Mouse (Mus musculus): ENCODE measurements around the gene Fam160a1. TPM values are rescaled to one million over a fixed set of nuclear protein-coding genes. Genes with fewer than 3 reads are reported as not detected.

The Fam160a1 gene
- polyA plus RNA-seq, 1 experiment from 2014 or later: 0.59 TPM

DNA sequence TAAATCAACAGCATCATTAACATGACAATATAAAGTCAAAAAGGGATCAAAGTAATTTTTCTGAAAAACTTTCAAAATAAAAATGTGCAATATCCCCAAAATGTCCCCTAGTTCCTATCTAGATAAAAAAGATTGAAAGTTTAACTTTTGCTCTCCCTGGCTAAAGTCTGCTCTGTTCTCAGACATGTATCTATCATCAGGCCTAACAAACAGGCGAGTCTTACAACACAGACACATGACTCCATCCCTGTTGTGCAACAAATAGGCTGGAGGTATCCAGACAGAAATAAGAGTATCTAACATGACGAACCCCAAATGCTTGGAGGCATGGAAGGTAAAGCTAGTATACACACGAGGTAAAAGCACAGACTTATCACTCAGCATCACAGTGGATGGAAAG is 2.2 kb upstream of the Fam160a1 start:
- no peak overlapping the region for H3K27ac ChIP-seq
- no peaks in the 10 kb centered on the region for H3K4me1 ChIP-seq
- H3K9ac ChIP-seq: no peak overlapping the region
- ATAC-seq (ENCODE audit: low FRiP score): no peak
- H3K4me2 ChIP-seq: no peak overlapping the region
- H3K36me3 ChIP-seq (replicated peaks): no peaks in the 10 kb centered on the region
- 86% methylated on average over 3 of the region's 3 CpGs for WGBS
- no peaks in the 10 kb centered on the region for H3K9me3 ChIP-seq
- H3K27me3 ChIP-seq: no peaks in the 10 kb centered on the region
- H3K4me3 ChIP-seq (replicated peaks): no peak overlapping the region

DNA sequence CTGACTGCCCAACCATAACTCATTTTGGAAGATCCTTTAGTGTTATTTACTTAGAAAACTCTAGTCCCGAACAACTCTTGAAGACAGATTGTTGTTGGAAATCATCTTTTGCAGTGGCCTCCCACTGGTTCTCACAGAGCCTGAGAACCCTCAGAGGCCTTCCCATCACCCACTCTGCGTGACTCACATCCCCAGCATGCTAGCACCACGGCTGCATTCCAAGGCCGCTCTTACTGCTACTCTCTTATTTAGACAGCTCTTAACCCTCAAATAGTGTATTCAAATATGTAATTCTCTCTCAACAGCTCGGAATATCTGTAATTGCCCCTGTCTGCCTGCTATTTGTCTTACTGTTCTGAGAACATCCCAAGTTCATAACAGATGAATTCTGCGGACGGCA is 2.9 kb downstream of the Fam160a1 start:
- Histone ChIP-seq H3K9ac (no peak overlapping the region), H3K27me3 (no peaks in the 10 kb centered on the region), H3K9me3 (no peaks in the 10 kb centered on the region), H3K36me3 (replicated peaks) (no peaks in the 10 kb centered on the region), H3K27ac (no peak overlapping the region), H3K4me3 (replicated peaks) (no peak overlapping the region), H3K4me1 (no peaks in the 10 kb centered on the region), H3K4me2 (no peak overlapping the region)
- WGBS: 80% methylated on average over 7 of the region's 7 CpGs
- no peak for ATAC-seq (ENCODE audit: low FRiP score)

DNA sequence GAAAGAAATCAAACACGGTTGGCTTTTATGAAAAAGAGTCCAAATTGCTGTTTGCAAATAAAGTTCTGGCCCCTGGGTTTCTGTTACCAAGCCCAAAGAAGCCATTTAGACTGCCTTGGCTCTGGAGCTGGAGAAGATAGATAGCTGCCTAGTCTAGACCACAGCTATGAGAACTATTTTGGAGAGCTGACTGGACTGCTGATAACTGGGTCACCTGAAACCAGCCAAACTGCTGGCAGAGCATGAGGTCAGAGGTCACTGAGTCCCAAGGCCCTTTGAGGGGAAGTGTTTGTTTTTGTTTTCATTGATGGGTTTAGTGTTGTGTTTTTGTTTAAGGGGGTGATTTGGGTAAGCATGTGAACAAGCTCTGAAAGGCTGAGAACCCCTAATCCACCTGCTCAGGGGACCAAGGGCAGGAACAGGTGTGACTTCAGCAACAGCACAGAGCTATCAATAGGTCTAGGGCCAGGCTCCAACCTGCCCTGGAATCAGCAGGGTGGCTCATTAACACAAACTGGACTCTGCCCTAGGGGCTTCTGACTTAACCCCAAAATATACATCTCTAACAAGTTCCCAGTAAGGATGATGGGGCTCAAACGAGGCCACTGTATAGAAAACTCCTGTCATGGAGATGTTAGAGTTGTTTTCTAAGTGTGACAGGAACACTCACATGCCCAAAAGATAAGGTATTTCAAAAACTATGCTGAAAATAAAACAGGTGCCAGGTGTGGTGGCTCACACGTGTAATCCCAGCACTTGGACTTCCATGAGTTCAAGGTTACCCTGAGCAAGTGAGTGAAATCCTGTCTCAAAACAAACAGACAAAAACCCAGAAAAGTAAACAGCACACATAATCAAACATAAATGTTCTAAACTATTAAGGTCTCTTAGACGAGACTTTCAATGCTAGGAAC is 3.7 kb downstream of the Fam160a1 start:
- Histone ChIP-seq H3K27ac (no peak overlapping the region), H3K9me3 (no peaks in the 10 kb centered on the region), H3K27me3 (no peaks in the 10 kb centered on the region), H3K4me1 (no peaks in the 10 kb centered on the region), H3K36me3 (replicated peaks) (no peaks in the 10 kb centered on the region), H3K4me2 (no peak overlapping the region), H3K4me3 (replicated peaks) (no peak overlapping the region), H3K9ac (no peak overlapping the region)
- WGBS: 73% methylated on average over 4 of the region's 4 CpGs
- ATAC-seq (ENCODE audit: low FRiP score): no peak

DNA sequence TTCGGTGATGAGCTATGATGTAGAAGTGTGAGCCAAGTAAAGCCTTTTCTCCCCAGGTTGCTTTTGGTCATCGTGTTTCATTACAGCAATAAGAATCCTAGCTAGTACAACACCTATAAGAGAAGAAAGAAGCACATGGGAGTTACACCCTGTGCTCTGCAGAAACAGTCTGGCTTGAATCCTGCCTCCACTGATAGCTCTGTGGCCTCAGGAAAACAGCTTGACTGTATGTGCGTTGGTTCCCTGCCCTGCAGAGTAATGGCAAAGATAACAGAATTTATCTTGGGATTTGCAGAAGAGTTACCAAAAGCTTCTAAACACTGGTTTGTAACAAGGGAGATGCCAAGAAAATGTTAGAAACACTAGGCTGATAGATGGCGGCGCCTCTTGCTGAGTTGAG is 5.1 kb downstream of the Fam160a1 start:
- no peaks in the 10 kb centered on the region for H3K27me3 ChIP-seq
- no peak overlapping the region for H3K9ac ChIP-seq
- H3K36me3 ChIP-seq (replicated peaks): no peaks in the 10 kb centered on the region
- H3K4me3 ChIP-seq (replicated peaks): no peak overlapping the region
- no peaks in the 10 kb centered on the region for H3K9me3 ChIP-seq
- no peak overlapping the region for H3K27ac ChIP-seq
- no peak overlapping the region for H3K4me2 ChIP-seq
- no peaks in the 10 kb centered on the region for H3K4me1 ChIP-seq
- 93% methylated on average over 5 of the region's 5 CpGs for WGBS
- ATAC-seq (ENCODE audit: low FRiP score): no peak

DNA sequence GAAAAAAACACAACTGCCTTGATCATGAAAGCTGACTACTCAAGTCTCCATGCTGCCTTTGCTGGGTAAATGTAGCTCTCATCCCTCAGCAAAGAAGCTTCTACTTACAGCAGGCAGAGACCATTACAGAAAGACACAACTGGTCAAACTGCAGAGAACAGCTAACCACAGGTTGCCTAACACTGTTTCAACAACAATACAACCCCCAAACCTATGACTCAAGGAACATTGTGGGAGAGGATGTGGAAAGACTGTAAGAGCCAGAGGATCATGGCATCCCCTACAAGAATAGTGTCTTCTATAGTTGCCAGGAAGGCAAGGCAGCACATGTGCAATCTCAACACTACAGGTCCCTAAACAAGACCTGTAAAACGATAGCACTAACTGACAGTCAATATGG is 23.9 kb downstream of the Fam160a1 start:
- no peak for ATAC-seq (ENCODE audit: low FRiP score)
- Histone ChIP-seq H3K36me3 (replicated peaks) (no peaks in the 10 kb centered on the region), H3K4me2 (no peak overlapping the region), H3K27me3 (no peaks in the 10 kb centered on the region), H3K9ac (no peak overlapping the region), H3K27ac (no peak overlapping the region), H3K9me3 (no peaks in the 10 kb centered on the region), H3K4me3 (replicated peaks) (no peak overlapping the region), H3K4me1 (no peaks in the 10 kb centered on the region)
- 81% methylated on average over 1 of the region's 1 CpGs for WGBS

DNA sequence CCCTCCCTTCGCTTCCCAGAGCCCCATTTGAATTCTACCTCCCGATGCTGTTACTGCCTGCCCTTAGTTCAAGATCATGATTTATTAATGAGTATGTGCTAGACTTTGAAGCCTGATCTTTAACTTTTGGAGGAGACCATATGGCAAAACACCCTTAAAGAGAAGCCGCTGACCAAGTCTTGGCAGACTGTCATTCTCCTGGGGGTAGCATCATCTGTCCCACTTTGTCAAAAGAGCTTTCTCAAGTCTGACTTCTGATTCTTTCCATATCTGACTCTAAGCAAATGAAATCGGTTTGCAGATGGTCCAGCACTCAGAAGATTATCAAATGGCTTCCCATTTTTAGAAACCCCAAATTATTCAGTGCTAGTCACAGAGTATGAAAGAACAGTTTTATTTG is 27.3 kb downstream of the Fam160a1 start:
- H3K36me3 ChIP-seq (replicated peaks): no peaks in the 10 kb centered on the region
- 80% methylated on average over 4 of the region's 4 CpGs for WGBS
- no peak overlapping the region for H3K4me3 ChIP-seq (replicated peaks)
- H3K9me3 ChIP-seq: no peaks in the 10 kb centered on the region
- H3K27ac ChIP-seq: no peak overlapping the region
- H3K4me1 ChIP-seq: no peaks in the 10 kb centered on the region
- no peak for ATAC-seq (ENCODE audit: low FRiP score)
- no peak overlapping the region for H3K4me2 ChIP-seq
- no peaks in the 10 kb centered on the region for H3K27me3 ChIP-seq
- H3K9ac ChIP-seq: no peak overlapping the region

DNA sequence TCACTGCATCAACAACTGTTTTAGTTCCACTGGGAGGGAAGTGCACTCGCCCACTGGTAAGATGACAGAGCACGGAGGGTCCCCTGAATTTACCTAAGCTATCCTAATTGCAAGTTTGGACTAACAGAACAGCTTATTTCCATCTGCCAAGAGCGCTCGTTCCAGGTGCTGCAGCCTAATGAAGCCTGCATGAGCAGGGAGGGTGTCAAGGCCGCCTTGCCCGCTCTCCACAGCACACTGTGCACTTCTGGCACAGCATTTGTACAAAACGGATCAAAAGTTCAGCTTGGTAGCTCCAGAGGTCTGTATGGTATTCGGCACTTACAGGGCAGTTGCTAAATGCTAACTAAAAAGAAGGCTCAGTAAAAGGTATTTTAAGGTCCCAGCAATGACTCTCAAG is 30.6 kb downstream of the Fam160a1 start:
- H3K9me3 ChIP-seq: no peaks in the 10 kb centered on the region
- H3K9ac ChIP-seq: no peak overlapping the region
- H3K27me3 ChIP-seq: no peaks in the 10 kb centered on the region
- H3K4me1 ChIP-seq: no peaks in the 10 kb centered on the region
- H3K36me3 ChIP-seq (replicated peaks): no peaks in the 10 kb centered on the region
- WGBS: 77% methylated on average over 8 of the region's 8 CpGs
- no peak overlapping the region for H3K4me2 ChIP-seq
- H3K4me3 ChIP-seq (replicated peaks): no peak overlapping the region
- ATAC-seq (ENCODE audit: low FRiP score): no peak
- no peak overlapping the region for H3K27ac ChIP-seq

DNA sequence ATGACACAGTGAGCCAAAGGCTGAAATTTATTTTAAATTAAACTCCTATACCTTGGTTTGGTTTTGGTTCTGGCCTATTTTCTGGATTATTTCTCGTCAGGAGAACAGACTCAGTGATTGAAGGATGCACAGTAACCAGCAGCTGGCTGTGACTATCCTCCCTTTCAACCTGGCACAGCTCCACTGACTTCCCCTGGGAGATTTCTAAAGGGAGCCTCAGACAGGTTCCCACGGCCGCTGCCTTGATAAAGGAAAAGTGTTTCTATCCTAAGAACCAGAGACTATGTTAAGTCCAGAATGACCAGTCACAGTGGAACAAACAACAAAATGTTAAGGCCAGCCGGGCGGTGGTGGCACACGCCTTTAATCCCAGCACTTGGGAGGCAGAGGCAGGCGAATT is 36.2 kb downstream of the Fam160a1 start:
- Histone ChIP-seq H3K27ac (no peak overlapping the region), H3K4me3 (replicated peaks) (no peak overlapping the region), H3K4me2 (no peak overlapping the region), H3K9me3 (no peaks in the 10 kb centered on the region), H3K4me1 (peaks cover 7% of the 10 kb centered on the region; the same call in 1 of the 2 replicates), H3K36me3 (replicated peaks) (no peaks in the 10 kb centered on the region), H3K27me3 (no peaks in the 10 kb centered on the region), H3K9ac (no peak overlapping the region)
- 77% methylated on average over 7 of the region's 7 CpGs for WGBS
- ATAC-seq (ENCODE audit: low FRiP score): no peak; the same call in 1 of the 2 replicates

DNA sequence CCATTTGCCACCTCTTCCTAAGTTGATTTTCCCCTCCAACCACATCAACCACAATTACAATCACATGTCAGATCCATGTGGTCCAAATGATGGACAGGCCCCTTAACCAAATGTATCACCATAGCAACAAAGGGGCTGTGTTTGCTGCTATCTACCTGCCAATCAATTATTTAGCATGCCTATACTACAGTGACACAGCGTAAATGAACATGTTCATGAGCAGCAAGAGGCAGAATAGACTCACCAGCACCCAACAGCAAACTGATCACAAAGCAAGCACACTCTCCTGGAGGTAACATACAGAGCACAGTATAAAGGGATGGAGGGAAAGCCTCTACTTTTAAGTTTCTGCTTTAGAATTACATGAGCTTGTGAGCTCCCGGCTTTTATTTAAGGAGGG is 36.8 kb downstream of the Fam160a1 start:
- ATAC-seq (ENCODE audit: low FRiP score): no peak
- Histone ChIP-seq H3K4me1 (peaks cover 7% of the 10 kb centered on the region; the same call in 1 of the 2 replicates), H3K36me3 (replicated peaks) (no peaks in the 10 kb centered on the region), H3K9ac (no peak overlapping the region), H3K9me3 (no peaks in the 10 kb centered on the region), H3K4me3 (replicated peaks) (no peak overlapping the region), H3K4me2 (no peak overlapping the region), H3K27ac (0 out of 2 replicates have a peak overlapping the region, but pooled peaks have one; percentile 2), H3K27me3 (no peaks in the 10 kb centered on the region)
- WGBS: 64% methylated on average over 2 of the region's 2 CpGs

DNA sequence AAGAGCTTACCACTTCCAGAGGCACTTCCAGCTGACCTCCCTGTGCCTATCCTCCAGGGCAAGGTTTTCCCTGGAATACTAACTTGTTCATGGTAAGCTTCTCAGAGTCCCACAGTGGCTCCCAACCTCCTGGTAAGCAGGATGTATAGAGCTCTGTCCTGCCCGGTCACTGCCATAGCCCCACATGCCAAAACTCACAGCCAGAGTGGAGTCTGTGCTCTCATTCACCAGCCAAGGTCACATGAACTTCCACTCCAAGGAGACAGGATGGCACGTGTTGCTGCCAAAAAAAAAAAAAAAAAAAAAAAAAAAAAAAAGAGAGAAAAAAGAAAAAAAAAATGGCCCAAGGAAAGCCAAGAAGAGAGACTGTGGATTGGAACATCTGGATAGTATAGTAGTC is 39.2 kb downstream of the Fam160a1 start:
- H3K36me3 ChIP-seq (replicated peaks): no peaks in the 10 kb centered on the region
- H3K27ac ChIP-seq: no peak overlapping the region
- no peak overlapping the region for H3K4me2 ChIP-seq
- no peak overlapping the region for H3K9ac ChIP-seq
- no peak overlapping the region for H3K4me3 ChIP-seq (replicated peaks)
- WGBS: 79% methylated on average over 2 of the region's 2 CpGs
- H3K27me3 ChIP-seq: no peaks in the 10 kb centered on the region
- peaks cover 7% of the 10 kb centered on the region; the same call in 1 of the 2 replicates for H3K4me1 ChIP-seq
- no peak for ATAC-seq (ENCODE audit: low FRiP score)
- no peaks in the 10 kb centered on the region for H3K9me3 ChIP-seq

DNA sequence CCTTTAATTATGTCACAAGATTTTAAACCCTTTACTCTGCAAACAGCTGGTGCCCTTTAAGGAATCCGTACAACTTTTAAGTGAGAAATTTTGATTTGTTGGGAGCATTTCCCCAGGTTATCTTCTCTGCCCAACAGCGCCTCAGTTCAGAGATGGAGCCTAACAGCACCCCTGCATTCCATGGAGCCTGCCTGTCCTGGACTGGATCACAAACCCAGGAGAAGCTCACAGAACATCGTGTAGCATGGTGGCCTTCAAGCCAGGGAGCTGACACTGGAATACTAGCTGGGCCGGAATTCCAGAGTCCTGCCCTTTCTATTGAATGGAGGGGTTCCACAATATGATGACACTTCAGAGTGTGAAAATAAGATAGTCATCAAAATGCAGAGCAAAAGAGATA is 39.7 kb downstream of the Fam160a1 start:
- peaks cover 7% of the 10 kb centered on the region; the same call in 1 of the 2 replicates for H3K4me1 ChIP-seq
- H3K4me3 ChIP-seq (replicated peaks): no peak overlapping the region
- WGBS: 83% methylated on average over 4 of the region's 4 CpGs
- H3K9me3 ChIP-seq: no peaks in the 10 kb centered on the region
- H3K27me3 ChIP-seq: no peaks in the 10 kb centered on the region
- no peak overlapping the region for H3K9ac ChIP-seq
- H3K36me3 ChIP-seq (replicated peaks): no peaks in the 10 kb centered on the region
- ATAC-seq (ENCODE audit: low FRiP score): no peak
- H3K4me2 ChIP-seq: no peak overlapping the region
- H3K27ac ChIP-seq: no peak overlapping the region

DNA sequence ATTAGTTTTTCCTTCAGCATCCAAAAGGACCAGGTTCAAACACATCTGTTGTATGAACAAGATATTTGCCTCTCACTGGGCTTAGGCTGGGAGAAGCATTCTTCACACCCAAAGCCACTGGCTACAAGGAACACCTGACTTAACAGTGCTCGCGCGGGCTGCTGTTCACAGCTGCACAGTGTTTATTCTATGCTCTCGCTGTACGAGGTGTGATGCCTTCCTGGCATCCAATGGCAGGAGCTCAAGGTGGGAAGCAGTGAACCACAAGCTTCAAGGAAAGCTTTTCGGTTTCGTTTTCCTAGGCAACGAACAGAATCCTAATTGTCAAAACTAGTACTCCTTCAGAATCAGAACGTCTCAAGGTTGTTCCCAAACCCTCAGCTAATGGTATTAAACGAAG is 40.4 kb downstream of the Fam160a1 start:
- no peak for ATAC-seq (ENCODE audit: low FRiP score)
- no peaks in the 10 kb centered on the region for H3K36me3 ChIP-seq (replicated peaks)
- no peak overlapping the region for H3K27ac ChIP-seq
- no peaks in the 10 kb centered on the region for H3K27me3 ChIP-seq
- H3K9me3 ChIP-seq: no peaks in the 10 kb centered on the region
- H3K4me2 ChIP-seq: no peak overlapping the region
- peaks cover 7% of the 10 kb centered on the region; the same call in 1 of the 2 replicates for H3K4me1 ChIP-seq
- H3K9ac ChIP-seq: no peak overlapping the region
- WGBS: 77% methylated on average over 10 of the region's 10 CpGs
- H3K4me3 ChIP-seq (replicated peaks): no peak overlapping the region

DNA sequence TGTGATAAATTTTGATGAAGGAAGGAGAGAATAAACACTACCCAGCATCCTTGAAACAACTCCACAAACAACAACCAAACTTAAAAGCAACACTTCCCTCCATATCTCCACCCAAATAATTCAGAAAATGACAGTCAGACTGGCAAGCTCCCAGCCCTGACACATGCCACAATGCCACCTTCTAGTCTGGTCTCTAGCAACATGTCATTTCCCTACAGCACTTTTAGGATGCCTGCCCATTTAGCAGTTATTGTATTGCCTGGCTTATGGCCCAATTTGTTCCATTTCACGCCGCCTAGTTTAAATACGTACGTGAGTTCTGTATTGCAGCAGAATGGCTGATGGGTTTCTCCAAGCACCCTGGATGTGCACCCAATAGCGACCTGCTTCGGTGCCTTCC is 41.0 kb downstream of the Fam160a1 start:
- Histone ChIP-seq H3K4me2 (no peak overlapping the region), H3K4me3 (replicated peaks) (no peak overlapping the region), H3K27me3 (no peaks in the 10 kb centered on the region), H3K4me1 (peaks cover 7% of the 10 kb centered on the region; the same call in 1 of the 2 replicates), H3K9me3 (no peaks in the 10 kb centered on the region), H3K27ac (no peak overlapping the region), H3K9ac (no peak overlapping the region), H3K36me3 (replicated peaks) (no peaks in the 10 kb centered on the region)
- ATAC-seq (ENCODE audit: low FRiP score): no peak
- WGBS: 92% methylated on average over 6 of the region's 6 CpGs
